Mouse (Mus musculus): Measurements from ENCODE around the gene Mup10. TPM values are rescaled to one million over a fixed set of nuclear protein-coding genes. Genes with fewer than 3 reads are reported as not detected.
"Not testable (repeated sequence)": the region's sequence is repeated elsewhere in the genome, so short reads cannot be mapped to it uniquely, and the experiment has no call there.

Gene Mup10
- total RNA-seq (2021), result 2.1 TPM in 1 of 2 replicates, not detected in the other
- long read RNA-seq, partial matches to known transcripts, result 88 of 1,684 reads
- long read RNA-seq, other reads (novel, unspliced or antisense), result 1,592 of 1,684 reads

GRCm38 (mm10) chr4:60582099-60582498 lies at the start of gene Mup10:
TSS of gene Mup10 (minus strand) at chr4:60582199.
- not testable (repeated sequence) for DNase-seq

Other genes with a start within 250 kb of the Mup10 start
- not detected in 2 replicates for gene Mup9, start 160.2 kb downstream of the Mup10 start, total RNA-seq (2021)
- not detected in 2 replicates for gene Mup1, start 80.2 kb downstream of the Mup10 start, total RNA-seq (2021)
- 2.8 TPM in 1 of 2 replicates, not detected in the other for gene Mup11, start 80.2 kb upstream of the Mup10 start, total RNA-seq (2021)
- 2.2 TPM in 1 of 2 replicates, not detected in the other for gene Mup12, start 159.1 kb upstream of the Mup10 start, total RNA-seq (2021)
- 0.88 and 30.0 TPM in 2 replicates for gene Mup22, start 239.3 kb upstream of the Mup10 start, total RNA-seq (2021)

Data from adrenal gland, postnatal 25 days (tissue).